Mouse (Mus musculus) CD8-positive naive resting alpha-beta T cell, adult 57 days (primary cell): ENCODE data around the gene Lilra5. TPM values are rescaled to one million over a fixed set of nuclear protein-coding genes. Genes with fewer than 3 reads are reported as not detected.

Source experiments
- total RNA-seq: library from RNA; stranded (reverse); gene quantifications from one replicate; pipeline ENCODE4 v1.2.4, GENCODE M21; 2023

The Lilra5 gene
- total RNA-seq: 0.55 TPM

DNA sequence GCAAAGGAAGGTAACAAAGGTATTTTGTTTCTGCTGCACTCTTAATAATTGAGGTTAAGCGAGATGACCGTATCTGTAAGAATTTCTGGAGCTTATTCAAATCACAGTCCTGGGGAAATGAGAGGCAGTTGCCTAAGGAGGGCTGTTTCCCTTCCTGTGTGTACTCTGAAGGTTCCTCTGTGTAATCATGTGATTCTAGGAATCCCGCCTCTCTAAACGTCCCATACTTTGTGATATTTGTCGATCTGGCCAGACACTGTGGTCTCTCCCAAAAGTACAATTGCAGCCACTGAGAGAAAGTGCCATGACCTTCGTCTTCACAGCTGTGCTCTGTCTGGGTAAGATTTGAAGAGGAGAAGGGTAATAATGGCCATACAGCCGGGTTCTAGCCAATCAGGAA lies at the start of gene Lilra5:
Gene Lilra5, plus strand, starts transcription at position 301 of the 400 bp plus-strand sequence.

Other genes with a start within 250 kb of the Lilra5 start
- 10.1 TPM for gene Lair1, start 174.6 kb upstream of the Lilra5 start, total RNA-seq
- gene Ttyh1, start 118.3 kb upstream of the Lilra5 start, total RNA-seq: 0.34 TPM
- 392 TPM for gene Leng8, start 100.7 kb upstream of the Lilra5 start, total RNA-seq
- gene Leng9, start 87.4 kb upstream of the Lilra5 start, total RNA-seq: 12.2 TPM
- gene Cdc42ep5, start 72.9 kb upstream of the Lilra5 start, total RNA-seq: not detected
- 2.9 TPM for gene Ncr1, start 100.0 kb downstream of the Lilra5 start, total RNA-seq
- gene Gp6, start 160.0 kb downstream of the Lilra5 start, total RNA-seq: not detected
- gene Rdh13, start 207.9 kb downstream of the Lilra5 start, total RNA-seq: 17.4 TPM
- gene Eps8l1, start 222.9 kb downstream of the Lilra5 start, total RNA-seq: 21.9 TPM